Mouse (Mus musculus) forebrain, embryonic 14.5 days (tissue): ENCODE data around the gene Setmar. TPM values are rescaled to one million over a fixed set of nuclear protein-coding genes. Genes with fewer than 3 reads are reported as not detected.

Experiments
- ATAC-seq: fragments of 200-750 bp; cut with Nextera tagmentation; 2 replicates; pipeline ENCODE4 v1.8.0; 2017; ENCODE audit warnings: mild to moderate bottlenecking, moderate library complexity
- DNase-seq: peaks from one replicate; pipeline ENCODE4 v3.0.0-alpha.2; 2015; ENCODE audit warnings: low spot score
- H3K27ac ChIP-seq: fragments of 300-500 bp; sonication (generic); 2 replicates; pipeline ENCODE4 v1.5.1; 2014; ENCODE audit warnings: low read depth, mild to moderate bottlenecking, control low read depth, low read length, moderate library complexity
- H3K27me3 ChIP-seq: fragments of 300-500 bp; sonication (generic); replicated peaks from 2 replicates; pipeline ENCODE4 v1.6.1; 2014; ENCODE audit warnings: low read length, control low read depth, mixed read lengths; ENCODE audit not compliant: control insufficient read depth, insufficient read depth
- H3K36me3 ChIP-seq: fragments of 300-500 bp; sonication (generic); 2 replicates; pipeline ENCODE4 v1.6.1; 2014; ENCODE audit warnings: low read length, control low read depth; ENCODE audit not compliant: control insufficient read depth, insufficient read depth
- H3K4me1 ChIP-seq: fragments of 300-500 bp; sonication (generic); 2 replicates; pipeline ENCODE4 v1.6.1; 2014; ENCODE audit warnings: antibody characterized with exemption, low read length, control low read depth; ENCODE audit not compliant: control insufficient read depth, insufficient read depth
- H3K4me2 ChIP-seq: fragments of 300-500 bp; sonication (generic); 2 replicates; pipeline ENCODE4 v1.6.1; 2014; ENCODE audit warnings: mild to moderate bottlenecking, control low read depth, low read length
- H3K4me3 ChIP-seq: fragments of 300-500 bp; sonication (generic); 2 replicates; pipeline ENCODE4 v1.5.1; 2014; ENCODE audit warnings: low read depth, low read length, control low read depth
- H3K9ac ChIP-seq: fragments of 300-500 bp; sonication (generic); 2 replicates; pipeline ENCODE4 v1.6.1; 2014; ENCODE audit warnings: mild to moderate bottlenecking, low read length, control low read depth, moderate library complexity
- H3K9me3 ChIP-seq: fragments of 300-500 bp; sonication (generic); replicated peaks from 2 replicates; pipeline ENCODE4 v1.6.1; 2016; ENCODE audit warnings: low read length, control low read depth, mixed read lengths; ENCODE audit not compliant: control insufficient read depth
- WGBS: fragments of 180-500 bp; shearing (Covaris S2); extraction: QIAGEN DNeasy Blood & Tissue Kit; methylation state at CpG from one replicate; pipeline ENCODE4 v1.1.7; 2014; 5-methylcytosine and 5-hydroxymethylcytosine counted together
- polyA plus RNA-seq: library from polyadenylated mRNA; unstranded; fragments of >200 nt; fragmentation: Nextera tagmentation; extraction: Ambion mirVana; gene quantifications from 2 replicates; pipeline ENCODE4 v1.2.1, GENCODE M21; 2014

Setmar gene
- polyA plus RNA-seq, 1 experiment from 2014 or later = 7.7 TPM

- Histone ChIP-seq H3K4me2 (peak overlapping the region; percentile 14; the same call in 1 of the 2 replicates), H3K4me1 (no peaks in the 10 kb centered on the region), H3K9ac (no peak overlapping the region), H3K9me3 (no peaks in the 10 kb centered on the region), H3K4me3 (no peak overlapping the region), H3K27ac (no peak overlapping the region), H3K36me3 (no peaks in the 10 kb centered on the region), H3K27me3 (no peaks in the 10 kb centered on the region)
- ATAC-seq = peak; percentile 17; the same call in 1 of the 2 replicates
- DNase-seq = no peak
- 35% methylated on average over 3 of the region's 3 CpGs for WGBS
These were observed 34.0 kb downstream of the Setmar start for GRCm38 (mm10) chr6:108098846-108099217.

- DNase-seq = no peak
- Histone ChIP-seq H3K27me3 (no peaks in the 10 kb centered on the region), H3K4me2 (no peak overlapping the region), H3K9ac (no peak overlapping the region), H3K27ac (no peak overlapping the region), H3K9me3 (no peaks in the 10 kb centered on the region), H3K4me3 (no peak overlapping the region), H3K36me3 (no peaks in the 10 kb centered on the region), H3K4me1 (no peaks in the 10 kb centered on the region)
- no peak for ATAC-seq
- WGBS = 84% methylated on average over 10 of the region's 10 CpGs
These were observed 37.3 kb downstream of the Setmar start for GRCm38 (mm10) chr6:108101936-108102830.

- no peak for DNase-seq
- Histone ChIP-seq H3K27me3 (no peaks in the 10 kb centered on the region), H3K4me1 (no peaks in the 10 kb centered on the region), H3K4me2 (no peak overlapping the region), H3K4me3 (no peak overlapping the region), H3K9me3 (no peaks in the 10 kb centered on the region), H3K27ac (no peak overlapping the region), H3K9ac (no peak overlapping the region), H3K36me3 (0 out of 2 replicates have a peak, but pooled peaks cover 4% of the 10 kb centered on the region)
- ATAC-seq = no peak
These were observed 42.5 kb downstream of the Setmar start for GRCm38 (mm10) chr6:108107376-108107775.

DNA sequence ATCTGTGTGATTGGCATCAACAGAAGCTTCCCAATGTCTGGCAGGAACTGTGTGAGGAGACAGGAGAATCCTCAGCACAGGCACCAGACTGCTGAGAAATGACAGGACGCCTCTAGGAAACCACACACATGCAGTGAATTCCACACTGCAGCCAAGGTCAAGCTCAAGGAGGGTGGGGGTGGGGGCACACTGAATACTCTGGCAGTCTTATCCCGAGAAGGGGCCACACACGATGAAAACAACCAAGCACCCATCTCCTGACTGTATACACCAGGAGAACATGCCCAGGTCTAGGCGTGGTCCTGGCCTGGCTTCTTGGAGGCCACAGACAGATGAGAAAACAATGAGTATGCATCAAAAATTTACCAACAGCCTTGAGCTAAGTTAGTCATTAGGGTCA lies 45.5 kb downstream of the Setmar start:
- Histone ChIP-seq H3K36me3 (0 out of 2 replicates have a peak, but pooled peaks cover 4% of the 10 kb centered on the region), H3K9ac (no peak overlapping the region), H3K4me1 (no peaks in the 10 kb centered on the region), H3K4me3 (no peak overlapping the region), H3K4me2 (no peak overlapping the region), H3K27me3 (no peaks in the 10 kb centered on the region), H3K27ac (no peak overlapping the region), H3K9me3 (no peaks in the 10 kb centered on the region)
- no peak for DNase-seq
- WGBS = 87% methylated on average over 4 of the region's 4 CpGs
- ATAC-seq = no peak

DNA sequence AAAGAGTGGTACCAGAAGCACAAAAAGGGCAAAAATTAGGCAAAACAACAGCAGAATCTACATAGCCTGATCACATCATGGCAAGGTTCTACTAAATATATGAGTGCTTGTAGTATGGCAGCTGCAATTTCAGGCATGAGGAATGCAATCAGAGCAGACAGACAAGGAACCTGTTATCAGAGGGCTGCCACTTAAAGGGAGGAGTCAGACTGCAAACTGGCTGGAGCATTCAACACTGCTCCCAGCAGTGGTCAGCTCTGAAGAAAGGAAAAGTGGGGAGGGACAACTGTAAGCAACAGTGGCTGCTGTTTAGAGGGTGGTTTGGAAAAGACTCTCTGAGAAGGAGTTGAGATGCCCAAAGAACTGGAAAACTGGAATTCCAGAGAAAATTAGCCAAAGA lies 46.8 kb downstream of the Setmar start:
- H3K27me3 ChIP-seq = no peaks in the 10 kb centered on the region
- H3K36me3 ChIP-seq = 0 out of 2 replicates have a peak, but pooled peaks cover 4% of the 10 kb centered on the region
- H3K9ac ChIP-seq = no peak overlapping the region
- DNase-seq = no peak
- ATAC-seq = no peak
- no peak overlapping the region for H3K4me3 ChIP-seq
- no peak overlapping the region for H3K27ac ChIP-seq
- H3K4me2 ChIP-seq = no peak overlapping the region
- no peaks in the 10 kb centered on the region for H3K4me1 ChIP-seq
- H3K9me3 ChIP-seq = no peaks in the 10 kb centered on the region

- H3K4me3 ChIP-seq = no peak overlapping the region
- ATAC-seq (no peak), DNase-seq (no peak)
- WGBS = 98% methylated on average over 1 of the region's 1 CpGs
- no peaks in the 10 kb centered on the region for H3K9me3 ChIP-seq
- no peaks in the 10 kb centered on the region for H3K27me3 ChIP-seq
- no peak overlapping the region for H3K4me2 ChIP-seq
- no peak overlapping the region for H3K9ac ChIP-seq
- H3K27ac ChIP-seq = no peak overlapping the region
- H3K36me3 ChIP-seq = no peaks in the 10 kb centered on the region
- no peaks in the 10 kb centered on the region; the same call in 1 of the 2 replicates for H3K4me1 ChIP-seq
These were observed 50.1 kb downstream of the Setmar start for GRCm38 (mm10) chr6:108114971-108115370.

DNA sequence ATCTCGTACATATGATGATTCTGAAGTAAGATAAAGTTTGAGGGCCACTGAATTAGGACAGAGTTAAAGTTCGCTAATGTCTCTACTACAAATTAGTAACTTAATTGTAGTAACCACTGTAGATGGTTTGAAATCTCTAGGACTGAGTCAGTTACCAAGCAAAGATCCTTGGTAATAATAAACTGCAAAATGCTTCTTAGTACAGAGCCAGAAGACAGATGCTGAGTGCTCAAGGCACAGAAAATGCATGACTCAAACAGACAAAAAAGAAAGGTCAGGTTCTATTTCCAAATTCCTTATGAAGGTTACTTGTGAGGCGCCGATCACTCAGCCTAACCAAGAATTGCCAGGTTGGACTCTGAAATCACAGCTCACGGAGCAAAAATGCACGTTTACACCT lies 53.0 kb downstream of the Setmar start:
- H3K27ac ChIP-seq = no peak overlapping the region
- DNase-seq (no peak), ATAC-seq (no peak)
- peaks cover 3% of the 10 kb centered on the region; the same call in 1 of the 2 replicates for H3K4me1 ChIP-seq
- no peak overlapping the region for H3K4me2 ChIP-seq
- H3K36me3 ChIP-seq = no peaks in the 10 kb centered on the region
- WGBS = 95% methylated on average over 6 of the region's 6 CpGs
- H3K4me3 ChIP-seq = no peak overlapping the region
- H3K9ac ChIP-seq = no peak overlapping the region
- no peaks in the 10 kb centered on the region for H3K9me3 ChIP-seq
- no peaks in the 10 kb centered on the region for H3K27me3 ChIP-seq

- no peaks in the 10 kb centered on the region for H3K27me3 ChIP-seq
- no peaks in the 10 kb centered on the region for H3K36me3 ChIP-seq
- H3K4me2 ChIP-seq = no peak overlapping the region
- no peak overlapping the region for H3K4me3 ChIP-seq
- no peak overlapping the region for H3K9ac ChIP-seq
- H3K4me1 ChIP-seq = no peaks in the 10 kb centered on the region
- ATAC-seq = peak; percentile 32; the same call in 1 of the 2 replicates
- H3K9me3 ChIP-seq = no peaks in the 10 kb centered on the region
- WGBS = 30% methylated on average over 1 of the region's 1 CpGs
- H3K27ac ChIP-seq = no peak overlapping the region
- DNase-seq = peak; percentile 52
These were observed 60.6 kb downstream of the Setmar start for GRCm38 (mm10) chr6:108125474-108125873.

GRCm38 (mm10) chr6:108126631-108127030 lies 61.8 kb downstream of the Setmar start:
- no peak overlapping the region for H3K27ac ChIP-seq
- no peak overlapping the region for H3K9ac ChIP-seq
- ATAC-seq = no peak
- no peaks in the 10 kb centered on the region for H3K9me3 ChIP-seq
- H3K4me3 ChIP-seq = no peak overlapping the region
- H3K4me1 ChIP-seq = no peaks in the 10 kb centered on the region
- 84% methylated on average over 3 of the region's 3 CpGs for WGBS
- H3K36me3 ChIP-seq = no peaks in the 10 kb centered on the region
- no peak overlapping the region for H3K4me2 ChIP-seq
- H3K27me3 ChIP-seq = no peaks in the 10 kb centered on the region
- no peak for DNase-seq
